Mouse (Mus musculus) kidney, postnatal 0 days (tissue): ENCODE results near the gene Defa25. TPM values are rescaled to one million over a fixed set of nuclear protein-coding genes. Genes with fewer than 3 reads are reported as not detected.
A peak's percentile ranks its signal among the peaks of the same experiment; 100 is the strongest.
"Not testable (repeated sequence)": the region's sequence is repeated elsewhere in the genome, so short reads cannot be mapped to it uniquely, and the experiment has no call there.

Experiments used
- ATAC-seq: fragments of 200-750 bp; cut with Nextera tagmentation; replicated peaks from 2 replicates; pipeline ENCODE4 v1.8.0; 2017; ENCODE audit warnings: low read depth, moderate number of reproducible peaks, moderate TSS enrichment, moderate library complexity; ENCODE audit not compliant: low FRiP score
- DNase-seq: peaks from one replicate; pipeline ENCODE4 v3.0.0-alpha.2; 2016; ENCODE audit warnings: low spot score
- H3K27ac ChIP-seq: fragments of 300-500 bp; sonication (generic); 2 replicates; pipeline ENCODE4 v1.5.1; 2014; ENCODE audit warnings: mild to moderate bottlenecking
- H3K27me3 ChIP-seq: fragments of 300-500 bp; sonication (generic); 2 replicates; pipeline ENCODE4 v1.6.1; 2014; ENCODE audit warnings: low read length, mixed read lengths; ENCODE audit not compliant: insufficient read depth
- H3K36me3 ChIP-seq: fragments of 300-500 bp; sonication (generic); 2 replicates; pipeline ENCODE4 v1.6.1; 2014; ENCODE audit warnings: low read length, mixed read lengths; ENCODE audit not compliant: insufficient read depth
- H3K4me1 ChIP-seq: fragments of 300-500 bp; sonication (generic); replicated peaks from 2 replicates; pipeline ENCODE4 v1.6.1; 2014; ENCODE audit warnings: antibody characterized with exemption, low read length, mixed read lengths; ENCODE audit not compliant: insufficient read depth
- H3K4me2 ChIP-seq: fragments of 300-500 bp; sonication (generic); 2 replicates; pipeline ENCODE4 v1.6.1; 2014; ENCODE audit warnings: mild to moderate bottlenecking, low read length, moderate library complexity, mixed read lengths
- H3K4me3 ChIP-seq: fragments of 300-500 bp; sonication (generic); replicated peaks from 2 replicates; pipeline ENCODE4 v1.5.1; 2014; ENCODE audit warnings: low read depth, low read length
- H3K9ac ChIP-seq: fragments of 300-500 bp; sonication (generic); 2 replicates; pipeline ENCODE4 v1.6.1; 2014; ENCODE audit warnings: low read depth, low read length
- H3K9me3 ChIP-seq: fragments of 300-500 bp; sonication (generic); replicated peaks from 2 replicates; pipeline ENCODE4 v1.6.1; 2016; ENCODE audit warnings: low read length, inconsistent platforms, mixed read lengths
- CTCF ChIP-seq: IDR thresholded peaks from 2 replicates; pipeline ENCODE4 v1.5.1; 2016; ENCODE audit warnings: antibody characterized with exemption, low read depth, mild to moderate bottlenecking, moderate library complexity
- WGBS: fragments of 180-500 bp; shearing (Covaris S2); extraction: QIAGEN DNeasy Blood & Tissue Kit; methylation state at CpG from one replicate; pipeline ENCODE4 v1.1.7; 2014; 5-methylcytosine and 5-hydroxymethylcytosine counted together
- polyA plus RNA-seq: library from polyadenylated mRNA; unstranded; fragments of >200 nt; fragmentation: Nextera tagmentation; extraction: Ambion mirVana; gene quantifications from 2 replicates; pipeline ENCODE4 v1.2.1, GENCODE M21; 2015

Gene Defa25
- not detected in 2 replicates for polyA plus RNA-seq

- not testable (repeated sequence) for H3K27me3 ChIP-seq, ATAC-seq, H3K4me3 ChIP-seq, H3K9ac ChIP-seq, H3K36me3 ChIP-seq, H3K9me3 ChIP-seq, H3K27ac ChIP-seq, DNase-seq, H3K4me2 ChIP-seq, H3K4me1 ChIP-seq
These were observed at the start of gene Defa25 for GRCm38 (mm10) chr8:21084142-21084541. Gene Defa25 (plus strand): TSS chr8:21084442.

GRCm38 (mm10) chr8:21054747-21055146 lies 29.5 kb upstream of the Defa25 start, which contains the start of gene Defa23:
Gene Defa23 (plus strand): TSS chr8:21055047.
- not testable (repeated sequence) for H3K27me3 ChIP-seq, H3K4me2 ChIP-seq, H3K9me3 ChIP-seq, DNase-seq, H3K4me1 ChIP-seq, H3K36me3 ChIP-seq, H3K4me3 ChIP-seq, H3K27ac ChIP-seq, H3K9ac ChIP-seq, ATAC-seq
- no CpG with 5 or more reads among the region's 1 CpGs for WGBS

GRCm38 (mm10) chr8:21064738-21065137 lies 19.5 kb upstream of the Defa25 start, which contains the start of gene Defa35:
Gene Defa35 (plus strand): TSS chr8:21065038.
- H3K27me3 ChIP-seq, H3K36me3 ChIP-seq, H3K4me3 ChIP-seq, H3K4me1 ChIP-seq, H3K9me3 ChIP-seq, H3K27ac ChIP-seq, H3K4me2 ChIP-seq, H3K9ac ChIP-seq, ATAC-seq, DNase-seq: not testable (repeated sequence)
- WGBS = 81% methylated on average over 1 of the region's 1 CpGs

DNA sequence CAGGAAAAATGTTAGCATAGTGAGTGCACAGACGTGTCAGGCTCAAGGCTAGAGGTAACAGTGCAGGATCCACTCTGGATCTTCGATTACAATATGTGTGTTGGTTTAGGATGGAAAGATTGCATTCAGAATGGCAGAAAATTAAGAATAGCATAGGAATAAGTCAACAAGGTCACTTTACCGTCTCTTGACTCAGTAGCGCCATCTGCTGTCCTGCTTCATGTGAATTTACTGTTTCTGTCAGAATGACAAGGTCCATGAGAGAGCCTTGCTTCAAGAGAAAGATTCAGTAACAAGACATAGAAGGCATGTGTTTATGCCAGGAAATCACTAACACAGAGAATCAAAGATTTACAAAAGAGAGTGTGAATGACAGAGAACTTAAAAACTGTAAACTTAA lies 8.9 kb downstream of the Defa25 start:
- Histone ChIP-seq H3K4me1 (no peaks in the 10 kb centered on the region), H3K27ac (no peak overlapping the region), H3K27me3 (no peaks in the 10 kb centered on the region), H3K36me3 (no peaks in the 10 kb centered on the region), H3K9ac (no peak overlapping the region), H3K9me3 (no peaks in the 10 kb centered on the region), H3K4me2 (no peak overlapping the region), H3K4me3 (no peak overlapping the region)
- ATAC-seq (no peak), DNase-seq (no peak)
- WGBS = 51% methylated on average over 4 of the region's 4 CpGs
- peak; percentile 30; the same call in 1 of the 2 replicates for TF ChIP-seq CTCF

- not testable (repeated sequence) for H3K4me2 ChIP-seq, DNase-seq, H3K9me3 ChIP-seq, H3K9ac ChIP-seq, H3K27ac ChIP-seq, H3K4me1 ChIP-seq, H3K4me3 ChIP-seq, H3K36me3 ChIP-seq, ATAC-seq, H3K27me3 ChIP-seq
- no CpG with 5 or more reads among the region's 2 CpGs for WGBS
These were observed 11.7 kb downstream of the Defa25 start, which contains the start of gene Gm14851 for GRCm38 (mm10) chr8:21095950-21096349. Gene Gm14851 (minus strand): TSS chr8:21096050.

DNA sequence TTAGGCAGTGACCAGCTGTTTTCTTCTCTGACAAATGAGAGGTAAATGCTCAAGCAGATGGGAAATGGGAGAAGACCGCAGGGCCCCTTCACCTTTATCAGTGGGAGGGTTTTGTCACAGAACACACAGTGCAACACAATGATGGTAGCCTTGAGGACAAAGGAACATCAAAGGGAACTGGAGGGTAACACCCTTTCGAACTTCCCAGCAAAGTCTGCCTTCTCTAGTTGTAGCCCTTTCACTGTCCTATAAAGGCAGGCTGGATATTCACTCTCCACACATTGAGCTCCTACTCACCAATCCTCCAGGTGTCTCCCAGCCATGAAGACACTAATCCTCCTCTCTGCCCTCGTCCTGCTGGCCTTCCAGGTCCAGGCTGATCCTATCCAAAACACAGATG lies 50.1 kb downstream of the Defa25 start, which contains the start of gene Defa30:
Defa30 (plus strand) TSS at position 301 of the 400 bp plus-strand sequence.
- not testable (repeated sequence) for H3K4me3 ChIP-seq, H3K27ac ChIP-seq, H3K36me3 ChIP-seq, H3K4me1 ChIP-seq, H3K4me2 ChIP-seq, DNase-seq, H3K9me3 ChIP-seq, H3K27me3 ChIP-seq, ATAC-seq, H3K9ac ChIP-seq
- WGBS = 40% methylated on average over 3 of the region's 3 CpGs

Other genes starting within 250 kb of the Defa25 start
- gene Defb33, start 191.8 kb upstream of the Defa25 start, polyA plus RNA-seq = not detected in 2 replicates
- gene Gm15056, start 181.8 kb upstream of the Defa25 start, polyA plus RNA-seq = not detected in 2 replicates
- 0.13 TPM in 1 of 2 replicates, not detected in the other for gene Gm6040, start 162.4 kb upstream of the Defa25 start, polyA plus RNA-seq
- gene AY761185, start 139.7 kb upstream of the Defa25 start, polyA plus RNA-seq = not detected in 2 replicates
- gene Defa21, start 58.9 kb upstream of the Defa25 start, polyA plus RNA-seq = not detected in 2 replicates
- gene Defa23, start 29.4 kb upstream of the Defa25 start, polyA plus RNA-seq = not detected in 2 replicates
- not detected in 2 replicates for gene Defa35, start 19.4 kb upstream of the Defa25 start, polyA plus RNA-seq
- not detected in 2 replicates for gene Gm14851, start 11.6 kb downstream of the Defa25 start, polyA plus RNA-seq
- not detected in 2 replicates for gene Defa30, start 50.2 kb downstream of the Defa25 start, polyA plus RNA-seq
- gene Defa22, start 77.8 kb downstream of the Defa25 start, polyA plus RNA-seq = not detected in 2 replicates
- gene Defa31, start 107.2 kb downstream of the Defa25 start, polyA plus RNA-seq = not detected in 2 replicates
- gene Gm15293, start 117.1 kb downstream of the Defa25 start, polyA plus RNA-seq = not detected in 2 replicates
- not detected in 2 replicates for gene Gm15292, start 165.3 kb downstream of the Defa25 start, polyA plus RNA-seq
- gene Defa27, start 231.1 kb downstream of the Defa25 start, polyA plus RNA-seq = not detected in 2 replicates
- not detected in 2 replicates for gene Defa29, start 242.6 kb downstream of the Defa25 start, polyA plus RNA-seq